Mouse (Mus musculus): ENCODE measurements around the gene Bcl2l12. TPM values are rescaled to one million over a fixed set of nuclear protein-coding genes. Genes with fewer than 3 reads are reported as not detected.
A peak's percentile ranks its signal among the peaks of the same experiment; 100 is the strongest.

Bcl2l12 gene
- total and polyA plus RNA-seq, 3 experiments = 16.6 to 24.6 TPM; not detected in 1

DNA sequence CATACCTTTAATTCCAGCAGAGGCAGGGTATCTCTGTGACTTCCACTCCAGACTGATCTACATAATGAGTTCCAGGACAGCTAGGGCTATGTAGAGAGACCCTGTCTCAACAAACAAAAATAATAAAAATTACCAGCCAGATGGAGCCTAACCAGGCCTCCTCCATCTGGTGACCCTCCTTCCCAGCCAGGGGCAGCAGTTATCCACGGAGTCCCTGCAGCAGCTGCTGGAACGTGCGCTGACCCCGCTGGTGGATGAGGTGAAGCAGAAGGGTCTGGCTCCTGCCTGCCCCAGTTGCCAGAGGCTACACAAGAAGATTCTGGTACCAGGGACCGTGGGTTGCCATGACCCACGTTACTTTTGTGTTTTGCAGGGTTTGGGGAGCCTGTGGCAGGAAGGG lies 42.2 kb downstream of the Bcl2l12 start:
- H3K4me1 ChIP-seq (ENCODE audit: control insufficient read depth in 1 of 2, insufficient read depth in 2 of 2, low read length in 2 of 2) = peaks cover 0 to 7% of the 10 kb centered on the region in 2 experiments; a peak in 1 of 4 replicates

DNA sequence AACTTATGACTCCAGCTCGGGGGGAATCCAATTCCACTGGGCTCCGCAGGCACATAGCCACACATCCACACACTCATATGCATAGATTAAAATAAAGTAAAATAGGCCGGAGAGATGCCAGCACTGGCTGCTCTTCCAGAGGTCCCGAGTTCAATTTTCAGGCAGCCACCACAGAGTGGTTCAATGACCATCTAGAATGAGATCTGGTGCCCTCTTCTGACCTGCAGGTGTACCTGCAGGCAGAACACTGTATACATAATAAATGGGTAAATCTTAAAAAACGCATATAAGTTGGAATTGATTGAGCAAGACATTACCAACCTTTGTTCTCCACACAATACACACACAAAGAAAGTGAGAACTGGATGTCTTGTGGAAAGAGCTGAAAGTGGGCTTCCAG lies 42.9 kb downstream of the Bcl2l12 start:
- Histone ChIP-seq H3K27ac (ENCODE audit: control insufficient read depth, low read depth, low read length) (no peak overlapping the region), H3K9ac (ENCODE audit: control insufficient read depth, low read depth, low read length, poor library complexity, severe bottlenecking) (no peak overlapping the region), H3K4me3 (ENCODE audit: control insufficient read depth in 1 of 2, insufficient read depth in 1 of 2, low read depth in 2 of 2, low read length in 2 of 2) (no peak overlapping the region), H3K27me3 (ENCODE audit: control insufficient read depth in 1 of 2, insufficient read depth in 2 of 2, low read length in 2 of 2) (no peaks in the 10 kb centered on the region), H3K9me3 (replicated peaks; ENCODE audit: insufficient read depth, low read length) (no peaks in the 10 kb centered on the region), H3K4me1 (ENCODE audit: control insufficient read depth in 1 of 2, insufficient read depth in 2 of 2, low read length in 2 of 2) (peaks cover 0 to 4% of the 10 kb centered on the region in 2 experiments; a peak in 1 of 4 replicates), H3K36me3 (ENCODE audit: control insufficient read depth in 1 of 2, insufficient read depth in 2 of 2, low read length in 2 of 2) (no peaks in the 10 kb centered on the region; a peak in 1 of 4 replicates), H3K79me2 (ENCODE audit: control insufficient read depth, insufficient read depth, low read length, poor library complexity) (no peaks in the 10 kb centered on the region)
- DNase-seq (ENCODE audit: low read depth, low spot score) = peak; percentile 71
- TF ChIP-seq TCF12 (IDR thresholded peaks at IDR 0.05; ENCODE audit: low read depth, low read length) (no peak), RAD21 (IDR thresholded peaks at IDR 0.05; ENCODE audit: low read depth, low read length) (peak; percentile 75), HCFC1 (IDR thresholded peaks at IDR 0.05; ENCODE audit: low read depth, low read length) (no peak), CTCF (IDR thresholded peaks at IDR 0.05 in 2 of 3, conservative IDR thresholded peaks at IDR 0.05 in 1 of 3; ENCODE audit: control insufficient read depth in 1 of 3, insufficient read depth in 1 of 3, low read depth in 2 of 3, low read length in 3 of 3, poor library complexity in 1 of 3, severe bottlenecking in 1 of 3) (peak; percentile 57 to 83 (median 71)), MAFK (IDR thresholded peaks at IDR 0.05; ENCODE audit: borderline replicate concordance, low read depth, low read length) (no peak), CHD1 (IDR thresholded peaks at IDR 0.05; ENCODE audit: low read depth, low read length) (no peak), USF2 (IDR thresholded peaks at IDR 0.05; ENCODE audit: borderline replicate concordance in 1 of 2, insufficient read depth in 1 of 2, low read depth in 1 of 2, low read length in 2 of 2) (no peak), ZC3H11A (IDR thresholded peaks at IDR 0.05; ENCODE audit: low read depth, low read length) (peak; percentile 65), MYC (IDR thresholded peaks at IDR 0.05; ENCODE audit: low read depth, low read length) (0 out of 2 replicates have a peak, but pooled peaks have one; percentile 40), EP300 (IDR thresholded peaks at IDR 0.05; ENCODE audit: low read depth in 1 of 2, low read length in 2 of 2) (no peak), USF1 (IDR thresholded peaks at IDR 0.05; ENCODE audit: low read depth, low read length) (no peak), CHD2 (IDR thresholded peaks at IDR 0.05; ENCODE audit: low read length) (no peak), SIN3A (IDR thresholded peaks at IDR 0.05; ENCODE audit: low read length) (0 out of 2 replicates have a peak, but pooled peaks have one; percentile 41), SMC3 (IDR thresholded peaks at IDR 0.05; ENCODE audit: low read depth, low read length) (peak; percentile 71), MEF2A (IDR thresholded peaks at IDR 0.05; ENCODE audit: extremely low read depth, insufficient replicate concordance, low read depth, low read length, poor library complexity, severe bottlenecking) (no peak), ZNF384 (IDR thresholded peaks at IDR 0.05; ENCODE audit: low read depth, low read length) (no peak), GABPA (IDR thresholded peaks at IDR 0.05; ENCODE audit: low read depth, low read length) (no peak), GATA1 (IDR thresholded peaks at IDR 0.05; ENCODE audit: low read depth, low read length) (no peak), UBTF (IDR thresholded peaks at IDR 0.05; ENCODE audit: borderline replicate concordance, insufficient read depth, low read depth, low read length) (no peak)

More for the DNA sequence above, 42.2 kb downstream of the Bcl2l12 start:
- Histone ChIP-seq H3K9me3 (replicated peaks; ENCODE audit: insufficient read depth, low read length) (no peaks in the 10 kb centered on the region), H3K9ac (ENCODE audit: control insufficient read depth, low read depth, low read length, poor library complexity, severe bottlenecking) (no peak overlapping the region), H3K4me3 (ENCODE audit: control insufficient read depth in 1 of 2, insufficient read depth in 1 of 2, low read depth in 2 of 2, low read length in 2 of 2) (no peak overlapping the region), H3K27me3 (ENCODE audit: control insufficient read depth in 1 of 2, insufficient read depth in 2 of 2, low read length in 2 of 2) (no peaks in the 10 kb centered on the region), H3K27ac (ENCODE audit: control insufficient read depth, low read depth, low read length) (no peak overlapping the region), H3K79me2 (ENCODE audit: control insufficient read depth, insufficient read depth, low read length, poor library complexity) (no peaks in the 10 kb centered on the region), H3K36me3 (ENCODE audit: control insufficient read depth in 1 of 2, insufficient read depth in 2 of 2, low read length in 2 of 2) (no peaks in the 10 kb centered on the region; a peak in 1 of 4 replicates)
- DNase-seq (ENCODE audit: low read depth, low spot score) = no peak
- TF ChIP-seq RCOR1 (IDR thresholded peaks at IDR 0.05; ENCODE audit: low read depth, low read length) (no peak), RAD21 (IDR thresholded peaks at IDR 0.05; ENCODE audit: low read depth, low read length) (no peak), ETS1 (IDR thresholded peaks at IDR 0.05; ENCODE audit: low read depth, low read length) (no peak), KAT2A (conservative IDR thresholded peaks at IDR 0.05; ENCODE audit: low read depth, low read length) (no peak), SIN3A (IDR thresholded peaks at IDR 0.05; ENCODE audit: low read length) (no peak), UBTF (IDR thresholded peaks at IDR 0.05; ENCODE audit: borderline replicate concordance, insufficient read depth, low read depth, low read length) (no peak), TCF12 (IDR thresholded peaks at IDR 0.05; ENCODE audit: low read depth, low read length) (no peak), USF1 (IDR thresholded peaks at IDR 0.05; ENCODE audit: low read depth, low read length) (no peak), CTCF (IDR thresholded peaks at IDR 0.05 in 2 of 3, conservative IDR thresholded peaks at IDR 0.05 in 1 of 3; ENCODE audit: control insufficient read depth in 1 of 3, insufficient read depth in 1 of 3, low read depth in 2 of 3, low read length in 3 of 3, poor library complexity in 1 of 3, severe bottlenecking in 1 of 3) (no peak), TAL1 (IDR thresholded peaks at IDR 0.05; ENCODE audit: low read length) (no peak), MAFK (IDR thresholded peaks at IDR 0.05; ENCODE audit: borderline replicate concordance, low read depth, low read length) (no peak), MAX (IDR thresholded peaks at IDR 0.05; ENCODE audit: low read length) (no peak), GABPA (IDR thresholded peaks at IDR 0.05; ENCODE audit: low read depth, low read length) (no peak), POLR2AphosphoS5 (IDR thresholded peaks at IDR 0.05; ENCODE audit: borderline replicate concordance, low read depth, low read length) (no peak), POLR2AphosphoS2 (IDR thresholded peaks at IDR 0.05; ENCODE audit: low read length) (no peak), MXI1 (IDR thresholded peaks at IDR 0.05; ENCODE audit: low read depth, low read length) (no peak), MEF2A (IDR thresholded peaks at IDR 0.05; ENCODE audit: extremely low read depth, insufficient replicate concordance, low read depth, low read length, poor library complexity, severe bottlenecking) (no peak), USF2 (IDR thresholded peaks at IDR 0.05; ENCODE audit: borderline replicate concordance in 1 of 2, insufficient read depth in 1 of 2, low read depth in 1 of 2, low read length in 2 of 2) (no peak), NRF1 (IDR thresholded peaks at IDR 0.05; ENCODE audit: insufficient read depth, low read depth, low read length, poor library complexity, severe bottlenecking) (no peak), TBP (IDR thresholded peaks at IDR 0.05; ENCODE audit: low read depth, low read length) (no peak)
